Mouse (Mus musculus) G1E (cell line): ENCODE results near the gene Ltn1. TPM values are rescaled to one million over a fixed set of nuclear protein-coding genes. Genes with fewer than 3 reads are reported as not detected.

Experiments used
- ATAC-seq: 2 replicates; pipeline ENCODE4 v1.8.0; 2016; ENCODE audit warnings: mild to moderate bottlenecking; ENCODE audit not compliant: insufficient number of reproducible peaks, poor library complexity, low FRiP score, severe bottlenecking; ENCODE audit errors: extremely low read depth
- DNase-seq: peaks from one replicate; pipeline ENCODE4 v3.0.0; 2012; ENCODE audit warnings: low spot score
- H3K27me3 ChIP-seq: 2 replicates; pipeline ENCODE4 v1.6.1; 2012; ENCODE audit warnings: mild to moderate bottlenecking, low read length, inconsistent platforms; ENCODE audit not compliant: insufficient read depth
- H3K36me3 ChIP-seq: replicated peaks from 2 replicates; pipeline ENCODE3; 2012; ENCODE audit warnings: mild to moderate bottlenecking, inconsistent platforms
- H3K4me1 ChIP-seq: 2 replicates; pipeline ENCODE4 v1.6.1; 2012; ENCODE audit warnings: low read depth, low read length, inconsistent platforms, mixed read lengths; ENCODE audit not compliant: insufficient read depth
- H3K4me3 ChIP-seq: 2 replicates; pipeline ENCODE4 v1.5.1; 2012; ENCODE audit warnings: low read depth, mild to moderate bottlenecking, inconsistent platforms, low read length, moderate library complexity, mixed read lengths
- H3K9me3 ChIP-seq: replicated peaks from 2 replicates; pipeline ENCODE4 v1.6.1; 2012; ENCODE audit warnings: inconsistent platforms
- CTCF ChIP-seq: IDR thresholded peaks from 2 replicates; pipeline ENCODE4 v1.5.1; 2012; ENCODE audit warnings: low read depth, low read length, inconsistent platforms, mixed read lengths
- GATA1 ChIP-seq: IDR thresholded peaks from 2 replicates; pipeline ENCODE4 v1.6.1; 2012; ENCODE audit warnings: borderline replicate concordance, low read length, inconsistent platforms, mixed read lengths
- GATA2 ChIP-seq: IDR thresholded peaks from 2 replicates; pipeline ENCODE4 v1.6.1; 2012; ENCODE audit warnings: low read depth, low read length, inconsistent platforms, borderline replicate concordance
- POLR2AphosphoS5 ChIP-seq: IDR thresholded peaks from 2 replicates; pipeline ENCODE4 v1.6.1; 2012; ENCODE audit warnings: low read depth, low read length, inconsistent platforms; ENCODE audit not compliant: insufficient replicate concordance
- TAL1 ChIP-seq: conservative IDR thresholded peaks from 2 replicates; pipeline ENCODE4 v1.6.1; 2012; ENCODE audit warnings: low read depth, low read length, inconsistent platforms, mixed read lengths
- polyA plus RNA-seq: library from polyadenylated mRNA; stranded (reverse); fragments of >175 nt; gene quantifications from 2 replicates; pipeline ENCODE4 v1.2.3, GENCODE M21; 2012
- total RNA-seq, 2 experiments: library from RNA; stranded (forward) in 1 of 2; stranded (reverse) in 1 of 2; fragments of 200-1000 nt in 1 of 2; fragments of >200 nt in 1 of 2; fragmentation: Nextera tagmentation in 1 of 2; gene quantifications; 2 replicates each; pipeline ENCODE4 v1.2.3; 2014 to 2017

Ltn1 gene
- total and polyA plus RNA-seq, 3 experiments, result 3.2 to 40.6 (median 26.9) TPM

DNA sequence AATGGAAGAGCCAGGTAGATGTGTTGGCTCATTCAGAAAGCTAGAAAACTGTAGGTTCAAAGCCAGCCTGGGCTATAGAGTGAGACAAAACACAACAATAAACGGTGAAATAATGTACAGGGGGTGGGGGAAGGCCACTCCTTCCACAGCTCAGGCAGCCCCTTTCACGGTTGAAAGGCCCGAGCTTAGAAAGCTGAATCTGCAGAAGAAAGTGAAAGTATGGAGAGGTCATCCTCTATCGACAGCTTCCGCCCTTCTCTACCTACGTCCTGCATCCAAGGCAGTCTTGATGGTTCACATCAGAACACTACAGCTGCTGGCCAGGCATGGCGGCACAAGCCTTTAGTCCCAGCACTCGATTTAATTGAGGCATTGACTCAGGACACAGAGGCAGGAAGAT is 6.3 kb upstream of the Ltn1 start:
- no peaks in the 10 kb centered on the region for H3K9me3 ChIP-seq
- no peak for TF ChIP-seq GATA2
- no peak for TF ChIP-seq CTCF
- no peak for TF ChIP-seq POLR2AphosphoS5
- TF ChIP-seq GATA1, result no peak
- no peak for TF ChIP-seq TAL1
- peaks cover 35% of the 10 kb centered on the region for H3K4me1 ChIP-seq
- DNase-seq (no peak), ATAC-seq (no peak)
- peaks cover 41% of the 10 kb centered on the region for H3K36me3 ChIP-seq
- H3K4me3 ChIP-seq, result peak overlapping the region; percentile 34; the same call in 1 of the 2 replicates
- H3K27me3 ChIP-seq, result no peaks in the 10 kb centered on the region

DNA sequence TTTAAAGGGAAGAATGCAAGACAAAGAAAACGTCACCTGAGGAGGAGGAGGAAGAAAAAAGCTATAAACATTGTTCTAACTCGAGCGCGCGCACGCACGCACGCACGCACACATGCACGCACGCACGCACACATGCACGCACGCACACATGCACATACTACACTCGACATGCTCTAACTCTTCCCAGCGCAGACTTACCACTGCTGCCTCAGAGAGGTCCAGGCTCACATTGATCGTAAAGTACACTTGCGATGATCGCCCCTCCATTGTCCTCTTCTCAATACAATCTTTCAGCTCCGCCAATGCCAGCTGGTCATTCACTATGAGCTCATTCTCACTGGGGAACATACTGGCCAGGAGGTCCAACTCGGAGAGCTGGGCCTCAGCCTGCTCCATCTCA is 4.7 kb upstream of the Ltn1 start:
- TF ChIP-seq TAL1, result no peak
- TF ChIP-seq CTCF, result no peak
- TF ChIP-seq GATA1, result no peak
- no peak for TF ChIP-seq GATA2

DNA sequence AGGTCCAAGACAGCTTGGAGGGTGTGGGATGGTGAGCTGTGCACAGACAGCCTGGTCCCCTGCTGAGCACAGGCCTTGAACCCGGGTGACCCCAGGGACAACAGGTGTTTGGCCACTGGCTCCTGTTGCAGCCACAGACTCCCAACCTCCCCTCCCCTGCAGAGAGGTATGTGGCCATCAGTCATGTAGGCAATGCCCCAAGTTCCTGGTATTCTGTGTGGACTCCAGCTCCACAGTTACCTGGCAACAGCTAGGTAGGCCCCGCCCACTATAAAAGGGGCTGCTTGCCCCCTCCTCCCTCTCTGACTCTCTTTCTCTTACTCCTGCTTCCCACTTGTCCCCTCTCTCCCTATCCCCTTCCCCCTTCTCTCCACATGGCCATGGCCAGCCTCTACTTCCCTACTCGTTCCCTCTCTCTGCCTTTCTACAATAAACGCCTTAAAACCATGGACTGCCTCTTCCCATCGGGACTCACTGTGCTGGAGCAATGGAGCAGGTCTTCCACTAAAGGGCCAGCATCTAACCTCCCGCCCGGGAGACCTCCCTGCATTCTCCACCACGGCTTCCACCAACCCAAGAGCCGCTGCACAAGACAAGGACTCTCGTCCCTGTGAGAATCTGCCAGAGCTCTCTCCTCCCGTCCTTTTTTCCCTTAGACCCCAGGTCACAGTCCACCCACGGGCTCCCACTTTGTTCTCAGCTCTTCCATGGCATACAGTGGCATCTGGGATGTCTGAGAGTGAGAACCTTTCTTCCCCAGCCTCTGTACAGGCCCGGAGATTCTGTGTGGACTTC is 3.2 kb upstream of the Ltn1 start:
- no peaks in the 10 kb centered on the region for H3K27me3 ChIP-seq
- DNase-seq (no peak), ATAC-seq (no peak)
- no peak for TF ChIP-seq POLR2AphosphoS5
- no peak for TF ChIP-seq CTCF
- TF ChIP-seq TAL1, result no peak
- no peak for TF ChIP-seq GATA1
- no peak for TF ChIP-seq GATA2
- H3K4me1 ChIP-seq, result peaks cover 29% of the 10 kb centered on the region
- H3K9me3 ChIP-seq, result no peaks in the 10 kb centered on the region
- H3K4me3 ChIP-seq, result no peak overlapping the region
- peaks cover 41% of the 10 kb centered on the region for H3K36me3 ChIP-seq

More for the DNA sequence above, 4.7 kb upstream of the Ltn1 start:
- Histone ChIP-seq H3K27me3 (no peaks in the 10 kb centered on the region), H3K4me1 (peaks cover 35% of the 10 kb centered on the region), H3K36me3 (peaks cover 41% of the 10 kb centered on the region), H3K4me3 (no peak overlapping the region), H3K9me3 (no peaks in the 10 kb centered on the region)
- ATAC-seq (no peak), DNase-seq (no peak)

DNA sequence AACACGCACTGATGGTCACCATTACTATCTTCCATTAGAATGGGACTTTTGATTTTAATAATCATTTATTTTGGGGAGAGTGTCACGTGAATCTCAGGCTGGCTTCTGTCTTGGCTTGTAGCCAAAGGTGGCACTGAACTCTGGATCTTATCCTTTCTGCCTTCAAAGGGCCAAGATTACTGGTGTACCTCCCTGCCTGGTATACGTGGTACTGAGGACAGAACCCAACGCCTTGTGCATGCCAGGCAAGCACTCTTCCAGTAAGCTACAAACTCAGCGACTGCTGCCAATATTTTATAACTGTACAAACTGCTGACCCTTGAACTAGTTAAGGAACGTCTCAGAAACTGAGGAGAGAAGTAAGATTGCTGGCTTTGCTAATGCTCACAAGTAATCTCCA is 2.5 kb upstream of the Ltn1 start:
- ATAC-seq (no peak), DNase-seq (no peak)
- peaks cover 45% of the 10 kb centered on the region for H3K36me3 ChIP-seq
- peaks cover 29% of the 10 kb centered on the region for H3K4me1 ChIP-seq
- TF ChIP-seq CTCF (no peak), POLR2AphosphoS5 (no peak), GATA2 (no peak), TAL1 (no peak), GATA1 (no peak)
- no peaks in the 10 kb centered on the region for H3K9me3 ChIP-seq
- H3K27me3 ChIP-seq, result no peaks in the 10 kb centered on the region
- H3K4me3 ChIP-seq, result no peak overlapping the region

DNA sequence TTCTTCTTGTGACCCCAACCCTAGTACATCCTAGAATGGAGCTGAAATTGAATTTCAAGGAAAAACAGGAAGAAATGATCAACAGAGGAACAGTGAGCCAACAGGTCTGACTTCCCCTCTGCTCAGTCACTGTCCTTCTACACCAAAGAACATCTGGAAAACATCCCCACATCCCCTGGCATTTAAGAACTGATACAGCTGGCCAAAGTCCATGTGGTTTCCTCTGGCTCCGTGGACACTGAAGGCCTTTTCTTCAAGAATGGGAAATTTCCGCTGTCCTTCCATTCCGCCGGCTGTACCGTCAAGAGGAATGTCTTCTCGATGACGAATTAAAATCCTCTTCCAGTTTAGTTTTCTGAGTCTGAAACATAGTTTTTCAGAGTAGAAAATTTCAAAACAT is 1.9 kb upstream of the Ltn1 start:
- peaks cover 23% of the 10 kb centered on the region for H3K4me1 ChIP-seq
- no peaks in the 10 kb centered on the region for H3K27me3 ChIP-seq
- no peak for ATAC-seq
- no peak for DNase-seq
- no peaks in the 10 kb centered on the region for H3K9me3 ChIP-seq
- H3K4me3 ChIP-seq, result no peak overlapping the region
- H3K36me3 ChIP-seq, result peaks cover 52% of the 10 kb centered on the region
- no peak for TF ChIP-seq POLR2AphosphoS5
- TF ChIP-seq CTCF, result no peak
- no peak for TF ChIP-seq TAL1
- no peak for TF ChIP-seq GATA1
- TF ChIP-seq GATA2, result no peak

DNA sequence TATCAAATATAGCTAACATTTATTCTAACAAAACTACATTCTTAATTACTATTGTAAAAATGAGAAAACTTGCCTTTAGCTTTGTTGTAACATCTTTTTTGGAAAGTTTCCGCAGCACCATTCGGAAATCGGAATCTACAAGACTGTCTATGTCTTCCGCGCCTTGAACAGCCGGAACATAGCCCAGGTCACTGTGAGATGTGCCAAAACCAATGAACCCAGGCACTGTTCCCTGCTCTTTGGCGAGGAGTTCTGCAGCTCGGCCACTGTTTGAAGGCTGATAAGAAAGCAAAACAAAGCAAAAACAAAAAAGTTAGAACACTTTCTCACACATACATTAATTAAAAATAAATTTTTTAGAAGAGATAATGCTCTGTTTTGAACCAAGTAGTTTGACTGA is 4.9 kb downstream of the Ltn1 start:
- Histone ChIP-seq H3K9me3 (no peaks in the 10 kb centered on the region), H3K4me3 (no peak overlapping the region), H3K27me3 (no peaks in the 10 kb centered on the region), H3K4me1 (peaks cover 11% of the 10 kb centered on the region), H3K36me3 (peaks cover 61% of the 10 kb centered on the region)
- DNase-seq, result no peak
- no peak for TF ChIP-seq CTCF
- no peak for TF ChIP-seq POLR2AphosphoS5
- no peak for TF ChIP-seq GATA1
- TF ChIP-seq TAL1, result no peak
- no peak for TF ChIP-seq GATA2
- no peak for ATAC-seq
